Mouse (Mus musculus) liver, adult 2 months (tissue): ENCODE results near the gene Tmem268.

Source experiments
- CTCF ChIP-seq: fragments of 200-500 bp; IDR thresholded peaks from 2 replicates; pipeline ENCODE4 v1.5.1; 2011; ENCODE audit warnings: low read depth, low read length, control low read depth
- POLR2A ChIP-seq: fragments of 200-500 bp; IDR thresholded peaks from 2 replicates; pipeline ENCODE4 v1.6.1; 2011; ENCODE audit warnings: low read length, control low read depth; ENCODE audit not compliant: insufficient read depth; ENCODE audit errors: extremely low read depth

GRCm38 (mm10) chr4:63556665-63557064, 1.9 kb upstream of the Tmem268 start:
- TF ChIP-seq CTCF (no peak), POLR2A (no peak)
